Mouse (Mus musculus): ENCODE data around the gene Tdrd3. TPM values are rescaled to one million over a fixed set of nuclear protein-coding genes. Genes with fewer than 3 reads are reported as not detected.

Gene Tdrd3
- polyA plus RNA-seq, 1 experiment from 2014 or later: 37.7 TPM

DNA sequence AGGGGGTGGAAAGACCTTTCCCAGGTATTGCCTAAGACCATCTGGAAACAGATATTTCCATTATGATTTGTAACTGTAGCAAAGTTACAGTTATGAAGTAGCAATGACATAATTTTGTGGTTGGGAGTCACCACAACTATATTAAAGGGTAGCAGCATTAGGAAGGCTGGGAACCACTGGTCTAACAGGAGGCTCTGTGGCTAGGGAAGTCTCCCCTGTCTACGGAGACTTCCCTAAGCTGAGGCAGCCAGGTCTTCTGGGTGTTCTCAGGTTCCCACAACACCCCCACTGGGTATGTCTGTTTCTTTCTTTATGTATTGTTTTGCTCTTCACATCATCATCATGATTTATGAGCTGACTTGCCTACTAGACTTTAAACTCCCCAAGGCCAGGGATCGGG, 153.0 kb downstream of the Tdrd3 start:
- Histone ChIP-seq H3K27me3 (replicated peaks; ENCODE audit: control insufficient read depth, insufficient read depth, low read length) (no peaks in the 10 kb centered on the region), H3K9me3 (ENCODE audit: control insufficient read depth, low read length) (no peaks in the 10 kb centered on the region), H3K36me3 (ENCODE audit: control insufficient read depth, insufficient read depth, low read length) (no peaks in the 10 kb centered on the region), H3K9ac (ENCODE audit: low read depth, low read length) (no peak overlapping the region), H3K4me3 (ENCODE audit: low read length) (no peak overlapping the region), H3K4me2 (ENCODE audit: low read length) (no peak overlapping the region), H3K27ac (ENCODE audit: low read depth, low read length) (no peak overlapping the region), H3K4me1 (ENCODE audit: control insufficient read depth, insufficient read depth, low read depth, low read length) (peaks cover 11% of the 10 kb centered on the region)
- no peak for ATAC-seq
- WGBS: 75% methylated on average over 2 of the region's 2 CpGs

GRCm38 (mm10) chr14:87572453-87572852, 156.0 kb downstream of the Tdrd3 start:
- WGBS: 73% methylated on average over 5 of the region's 5 CpGs
- H3K9me3 ChIP-seq (ENCODE audit: control insufficient read depth, low read length): no peaks in the 10 kb centered on the region
- H3K4me3 ChIP-seq (ENCODE audit: low read length): no peak overlapping the region
- peaks cover 11% of the 10 kb centered on the region for H3K4me1 ChIP-seq (ENCODE audit: control insufficient read depth, insufficient read depth, low read depth, low read length)
- H3K9ac ChIP-seq (ENCODE audit: low read depth, low read length): no peak overlapping the region
- no peaks in the 10 kb centered on the region for H3K27me3 ChIP-seq (replicated peaks; ENCODE audit: control insufficient read depth, insufficient read depth, low read length)
- H3K36me3 ChIP-seq (ENCODE audit: control insufficient read depth, insufficient read depth, low read length): no peaks in the 10 kb centered on the region
- no peak overlapping the region for H3K4me2 ChIP-seq (ENCODE audit: low read length)
- H3K27ac ChIP-seq (ENCODE audit: low read depth, low read length): no peak overlapping the region
- no peak for ATAC-seq

DNA sequence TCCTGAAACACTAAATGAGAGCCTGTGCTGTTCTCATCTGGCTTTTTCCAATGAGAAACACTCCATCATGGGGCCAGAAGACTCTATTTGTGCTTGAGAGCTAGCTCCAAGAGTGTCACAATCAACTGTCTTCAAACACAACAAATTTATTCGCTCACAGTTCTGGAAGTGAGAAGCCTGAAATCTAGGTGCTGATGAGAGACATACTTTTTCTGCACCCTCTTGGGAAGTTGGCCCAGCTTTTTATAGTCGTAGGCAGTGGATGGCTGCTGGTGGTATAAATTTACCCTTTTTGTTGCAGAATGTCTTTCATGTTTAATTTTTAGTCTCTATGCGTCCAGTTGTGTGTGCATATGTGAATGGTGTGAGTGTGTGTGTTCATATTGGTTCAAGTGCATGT, 166.2 kb downstream of the Tdrd3 start:
- Histone ChIP-seq H3K4me2 (ENCODE audit: low read length) (no peak overlapping the region), H3K36me3 (ENCODE audit: control insufficient read depth, insufficient read depth, low read length) (no peaks in the 10 kb centered on the region), H3K4me3 (ENCODE audit: low read length) (no peak overlapping the region), H3K9me3 (ENCODE audit: control insufficient read depth, low read length) (no peaks in the 10 kb centered on the region), H3K9ac (ENCODE audit: low read depth, low read length) (no peak overlapping the region), H3K4me1 (ENCODE audit: control insufficient read depth, insufficient read depth, low read depth, low read length) (no peaks in the 10 kb centered on the region), H3K27me3 (replicated peaks; ENCODE audit: control insufficient read depth, insufficient read depth, low read length) (no peaks in the 10 kb centered on the region), H3K27ac (ENCODE audit: low read depth, low read length) (no peak overlapping the region)
- no peak for ATAC-seq
- 92% methylated on average over 3 of the region's 3 CpGs for WGBS
